Comparison of ENCODE assay signal across 14 mouse cellular contexts in genomic region chr4:43729126-43729525, GRCm38 (mm10). TPM values are rescaled to one million over a fixed set of nuclear protein-coding genes. Genes with fewer than 3 reads are reported as not detected.
DNase-seq lines count a peak whose midpoint lies in the region; ATAC-seq and TF ChIP-seq lines count a peak whose summit lies in the region.
"Had no signal": no experiment of that assay in that cellular context is flagged by ENCODE, and none has a peak within 500 bp of the region (broad histone marks: within the 10 kb centered on the region; RNA-seq: fewer than 3 reads in every experiment).

No protein-coding gene starts in this region.

- H3K9me3 ChIP-seq in heart, embryonic 11.5 days (replicated peaks; ENCODE audit: control insufficient read depth, low read length): no peaks in the 10 kb centered on the region
- H3K9me3 ChIP-seq in liver, postnatal 0 days (ENCODE audit: low read length): no peaks in the 10 kb centered on the region
- H3K9me3 ChIP-seq: neural tube, embryonic 12.5 days had no signal

- H3K27me3 ChIP-seq in heart, embryonic 11.5 days (ENCODE audit: control insufficient read depth, insufficient read depth, low read length): no peaks in the 10 kb centered on the region
- H3K27me3 ChIP-seq in liver, adult 2 months (ENCODE audit: control insufficient read depth, insufficient read depth, low read length): no peaks in the 10 kb centered on the region
- no peaks in the 10 kb centered on the region for H3K27me3 ChIP-seq in liver, postnatal 0 days (ENCODE audit: insufficient read depth, low read length)
- H3K27me3 ChIP-seq: neural tube, embryonic 12.5 days had no signal

- 41% methylated on average over 3 of the region's 3 CpGs for WGBS in heart, embryonic 11.5 days (ENCODE audit: insufficient replicate concordance)
- 53% methylated on average over 3 of the region's 3 CpGs for WGBS in liver, adult 2 months
- 23% methylated on average over 3 of the region's 3 CpGs for WGBS in liver, postnatal 0 days (ENCODE audit: insufficient replicate concordance)

- H3K27ac ChIP-seq in heart, embryonic 11.5 days (ENCODE audit: low read depth, low read length): peak overlapping the region; percentile 80
- H3K27ac ChIP-seq in liver, adult 2 months (replicated peaks; ENCODE audit: insufficient read depth, low read depth, low read length): peak overlapping the region; percentile 46
- H3K27ac ChIP-seq in embryonic fibroblast, embryonic 13.5 days (ENCODE audit: insufficient read depth, low read length): peak overlapping the region; percentile 49
- H3K27ac ChIP-seq in liver, postnatal 0 days (ENCODE audit: low read depth): peak overlapping the region; percentile 70
- H3K27ac ChIP-seq: hindbrain, embryonic 14.5 days; neural tube, embryonic 12.5 days had no signal

- no peak overlapping the region for H3K9ac ChIP-seq in heart, embryonic 11.5 days (ENCODE audit: low read depth, low read length)
- no peak overlapping the region for H3K9ac ChIP-seq in liver, adult 2 months (ENCODE audit: low read depth, low read length)
- H3K9ac ChIP-seq in liver, postnatal 0 days (replicated peaks): no peak overlapping the region
- H3K9ac ChIP-seq: hindbrain, embryonic 14.5 days; neural tube, embryonic 12.5 days had no signal

- peaks cover 48% of the 10 kb centered on the region for H3K4me1 ChIP-seq in heart, embryonic 11.5 days (ENCODE audit: control insufficient read depth, insufficient read depth, low read length)
- no peaks in the 10 kb centered on the region for H3K4me1 ChIP-seq in liver, adult 2 months (ENCODE audit: control insufficient read depth, insufficient read depth, low read length)
- peaks cover 16% of the 10 kb centered on the region; the same call in 1 of the 2 replicates for H3K4me1 ChIP-seq in embryonic fibroblast, embryonic 13.5 days (ENCODE audit: control insufficient read depth, insufficient read depth, low read length)
- H3K4me1 ChIP-seq in liver, postnatal 0 days (ENCODE audit: insufficient read depth): peaks cover 2% of the 10 kb centered on the region
- H3K4me1 ChIP-seq: neural tube, embryonic 12.5 days had no signal

- TF ChIP-seq CTCF in liver, adult 2 months (IDR thresholded peaks at IDR 0.05; ENCODE audit: low read depth, low read length): no peak
- no peak for TF ChIP-seq CTCF in embryonic fibroblast, embryonic 13.5 days (IDR thresholded peaks at IDR 0.05; ENCODE audit: borderline replicate concordance, insufficient read depth, low read length)
- TF ChIP-seq CTCF in liver, postnatal 0 days (IDR thresholded peaks at IDR 0.05; ENCODE audit: low read depth): no peak

- TF ChIP-seq POLR2A in liver, adult 2 months (IDR thresholded peaks at IDR 0.05; ENCODE audit: extremely low read depth, insufficient read depth, low read length): no peak
- TF ChIP-seq POLR2A in embryonic fibroblast, embryonic 13.5 days (IDR thresholded peaks at IDR 0.05; ENCODE audit: low read depth, low read length): no peak

- DNase-seq in heart, adult 8-10 months (ENCODE audit: low spot score): no peak
- no peak for DNase-seq in liver, adult 2 months (ENCODE audit: extremely low read depth, low read depth, low spot score)
- no peak for DNase-seq in liver
- DNase-seq in liver, postnatal 0 days: no peak
- DNase-seq in cerebellum, postnatal 25 days: no peak
- no peak for DNase-seq in frontal cortex, postnatal 14 days (ENCODE audit: low spot score in 2 of 2)
- DNase-seq: midbrain, embryonic 14.5 days had no signal

- no peak for ATAC-seq in heart, embryonic 11.5 days (replicated peaks; ENCODE audit: insufficient number of reproducible peaks, low FRiP score, low TSS enrichment)
- ATAC-seq in liver, postnatal 0 days: no peak

- H3K36me3 ChIP-seq in heart, embryonic 11.5 days (ENCODE audit: control insufficient read depth, insufficient read depth, low read length): no peaks in the 10 kb centered on the region
- no peaks in the 10 kb centered on the region for H3K36me3 ChIP-seq in liver, adult 2 months (ENCODE audit: control insufficient read depth, insufficient read depth, low read length)
- H3K36me3 ChIP-seq in liver, postnatal 0 days (replicated peaks; ENCODE audit: insufficient read depth, low read length): no peaks in the 10 kb centered on the region
- H3K36me3 ChIP-seq: neural tube, embryonic 12.5 days had no signal

- no peak overlapping the region for H3K4me3 ChIP-seq in heart, embryonic 11.5 days (ENCODE audit: low read depth, low read length)
- H3K4me3 ChIP-seq in liver, adult 2 months (ENCODE audit: insufficient read depth, low read depth, low read length): no peak overlapping the region
- H3K4me3 ChIP-seq in embryonic fibroblast, embryonic 13.5 days (ENCODE audit: insufficient read depth, low read length): no peak overlapping the region
- no peak overlapping the region for H3K4me3 ChIP-seq in liver, postnatal 0 days (ENCODE audit: low read depth, low read length)
- H3K4me3 ChIP-seq: neural tube, embryonic 12.5 days had no signal

- no peak overlapping the region for H3K4me2 ChIP-seq in heart, embryonic 11.5 days
- no peak overlapping the region for H3K4me2 ChIP-seq in liver, postnatal 0 days (ENCODE audit: low read depth, low read length)
- H3K4me2 ChIP-seq: hindbrain, embryonic 14.5 days; neural tube, embryonic 12.5 days had no signal

- no peak for TF ChIP-seq EP300 in liver, postnatal 0 days (IDR thresholded peaks at IDR 0.05; ENCODE audit: low read depth)

- no peaks in the 10 kb centered on the region for H3K79me2 ChIP-seq in liver, adult 2 months (ENCODE audit: control insufficient read depth, insufficient read depth, low read length)

RNA-seq across cellular contexts. Expression of gene Spaar, which starts 0.7 kb away (rescaled TPM):
- 0.16 and 0.24 TPM in 2 replicates for polyA plus RNA-seq in heart, embryonic 11.5 days (2014; fragmentation: Nextera tagmentation; extraction: Ambion mirVana)
- 1 to 10 TPM; 3.6 to 4.4 (median 4.1) TPM for total RNA-seq in heart, adult 8-10 months (2022)
- 0.07 and 0.18 TPM in 2 replicates for total RNA-seq in liver, adult 2 months (2014; rRNA removed)
- 0.07 and 0.12 TPM in 2 replicates for polyA plus RNA-seq in liver, adult 2 months (2012; rRNA removed)
- not detected in 2 replicates for polyA plus RNA-seq in embryonic fibroblast, embryonic 13.5 days (2011; ENCODE audit: insufficient read length, low read depth, missing spikeins)
- polyA plus RNA-seq in liver, postnatal 0 days (2015; fragmentation: Nextera tagmentation; extraction: Ambion mirVana): 0.07 and 0.13 TPM in 2 replicates
- polyA plus RNA-seq: midbrain, embryonic 14.5 days; neural tube, embryonic 12.5 days had no signal

RNA-seq across cellular contexts. Expression of gene Hrct1, which starts 2.1 kb away (rescaled TPM):
- polyA plus RNA-seq in heart, embryonic 11.5 days (2014; fragmentation: Nextera tagmentation; extraction: Ambion mirVana): 0.59 and 0.99 TPM in 2 replicates
- 1 to 10 TPM; 3.0 to 4.4 (median 4.3) TPM for total RNA-seq in heart, adult 8-10 months (2022)
- total RNA-seq in liver, adult 2 months (2014; rRNA removed): 0.09 and 0.13 TPM in 2 replicates
- polyA plus RNA-seq in liver, adult 2 months (2012; rRNA removed): 0.07 and 0.21 TPM in 2 replicates
- polyA plus RNA-seq in embryonic fibroblast, embryonic 13.5 days (2011; ENCODE audit: insufficient read length, low read depth, missing spikeins): 0.33 and 0.35 TPM in 2 replicates
- 0.40 and 0.50 TPM in 2 replicates for polyA plus RNA-seq in liver, postnatal 0 days (2015; fragmentation: Nextera tagmentation; extraction: Ambion mirVana)

RNA-seq across cellular contexts. Expression of gene Olfr71, which starts 19.1 kb away (rescaled TPM):
- polyA plus RNA-seq in heart, embryonic 11.5 days (2014; fragmentation: Nextera tagmentation; extraction: Ambion mirVana): not detected in 2 replicates
- total RNA-seq in heart, adult 8-10 months (2022): not detected
- not detected in 2 replicates for total RNA-seq in liver, adult 2 months (2014; rRNA removed)
- polyA plus RNA-seq in liver, adult 2 months (2012; rRNA removed): not detected in 2 replicates
- polyA plus RNA-seq in embryonic fibroblast, embryonic 13.5 days (2011; ENCODE audit: insufficient read length, low read depth, missing spikeins): not detected in 2 replicates
- polyA plus RNA-seq in liver, postnatal 0 days (2015; fragmentation: Nextera tagmentation; extraction: Ambion mirVana): not detected in 2 replicates
- total RNA-seq: adrenal gland, postnatal 10 days; gastrocnemius, adult 8-10 months had no signal
- polyA plus RNA-seq: hindbrain, embryonic 14.5 days; midbrain, embryonic 14.5 days; neural tube, embryonic 12.5 days; urinary bladder, adult 2 months had no signal

RNA-seq across cellular contexts. Expression of gene Olfr70, which starts 28.5 kb away (rescaled TPM):
- not detected in 2 replicates for polyA plus RNA-seq in heart, embryonic 11.5 days (2014; fragmentation: Nextera tagmentation; extraction: Ambion mirVana)
- total RNA-seq in heart, adult 8-10 months (2022): not detected
- not detected in 2 replicates for total RNA-seq in liver, adult 2 months (2014; rRNA removed)
- polyA plus RNA-seq in liver, adult 2 months (2012; rRNA removed): not detected in 2 replicates
- polyA plus RNA-seq in embryonic fibroblast, embryonic 13.5 days (2011; ENCODE audit: insufficient read length, low read depth, missing spikeins): not detected in 2 replicates
- polyA plus RNA-seq in liver, postnatal 0 days (2015; fragmentation: Nextera tagmentation; extraction: Ambion mirVana): not detected in 2 replicates
- total RNA-seq: adrenal gland, postnatal 10 days; gastrocnemius, adult 8-10 months had no signal
- polyA plus RNA-seq: hindbrain, embryonic 14.5 days; midbrain, embryonic 14.5 days; neural tube, embryonic 12.5 days; urinary bladder, adult 2 months had no signal

RNA-seq across cellular contexts. Expression of gene Olfr159, which starts 41.7 kb away (rescaled TPM):
- polyA plus RNA-seq in heart, embryonic 11.5 days (2014; fragmentation: Nextera tagmentation; extraction: Ambion mirVana): not detected in 2 replicates
- total RNA-seq in heart, adult 8-10 months (2022): not detected
- total RNA-seq in liver, adult 2 months (2014; rRNA removed): not detected in 2 replicates
- not detected in 2 replicates for polyA plus RNA-seq in liver, adult 2 months (2012; rRNA removed)
- polyA plus RNA-seq in embryonic fibroblast, embryonic 13.5 days (2011; ENCODE audit: insufficient read length, low read depth, missing spikeins): not detected in 2 replicates
- polyA plus RNA-seq in liver, postnatal 0 days (2015; fragmentation: Nextera tagmentation; extraction: Ambion mirVana): not detected in 2 replicates
- total RNA-seq: adrenal gland, postnatal 10 days; gastrocnemius, adult 8-10 months had no signal
- polyA plus RNA-seq: hindbrain, embryonic 14.5 days; midbrain, embryonic 14.5 days; neural tube, embryonic 12.5 days; urinary bladder, adult 2 months had no signal
